Mouse (Mus musculus): ENCODE data around the gene Amer3. TPM values are rescaled to one million over a fixed set of nuclear protein-coding genes. Genes with fewer than 3 reads are reported as not detected.
"Not testable (repeated sequence)": the region's sequence is repeated elsewhere in the genome, so short reads cannot be mapped to it uniquely, and the experiment has no call there.

The Amer3 gene
- total RNA-seq, 2 experiments from 2014 or later, result 35.3 to 36.3 TPM

DNA sequence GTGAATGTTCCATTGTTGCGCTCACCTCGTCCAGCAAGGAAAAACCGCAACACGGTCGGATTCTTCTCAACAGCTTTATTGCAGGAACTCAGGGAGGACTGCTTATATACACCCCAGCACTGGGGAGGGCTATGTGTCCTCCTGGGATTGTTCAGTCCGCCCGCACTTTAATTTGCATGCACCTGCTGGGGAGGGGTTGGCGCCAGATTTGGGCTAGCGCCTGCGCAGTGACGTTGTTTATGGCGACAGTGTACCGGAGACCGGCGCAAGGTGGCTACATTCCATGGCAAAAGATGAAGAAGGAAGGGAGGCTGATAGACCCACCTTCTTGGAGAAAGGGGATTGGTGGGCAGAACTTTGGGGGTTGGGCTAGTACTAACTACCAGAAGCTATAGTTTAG lies 20.5 kb downstream of the Amer3 start:
- no peak for DNase-seq (ENCODE audit: low spot score in 2 of 2)

DNA sequence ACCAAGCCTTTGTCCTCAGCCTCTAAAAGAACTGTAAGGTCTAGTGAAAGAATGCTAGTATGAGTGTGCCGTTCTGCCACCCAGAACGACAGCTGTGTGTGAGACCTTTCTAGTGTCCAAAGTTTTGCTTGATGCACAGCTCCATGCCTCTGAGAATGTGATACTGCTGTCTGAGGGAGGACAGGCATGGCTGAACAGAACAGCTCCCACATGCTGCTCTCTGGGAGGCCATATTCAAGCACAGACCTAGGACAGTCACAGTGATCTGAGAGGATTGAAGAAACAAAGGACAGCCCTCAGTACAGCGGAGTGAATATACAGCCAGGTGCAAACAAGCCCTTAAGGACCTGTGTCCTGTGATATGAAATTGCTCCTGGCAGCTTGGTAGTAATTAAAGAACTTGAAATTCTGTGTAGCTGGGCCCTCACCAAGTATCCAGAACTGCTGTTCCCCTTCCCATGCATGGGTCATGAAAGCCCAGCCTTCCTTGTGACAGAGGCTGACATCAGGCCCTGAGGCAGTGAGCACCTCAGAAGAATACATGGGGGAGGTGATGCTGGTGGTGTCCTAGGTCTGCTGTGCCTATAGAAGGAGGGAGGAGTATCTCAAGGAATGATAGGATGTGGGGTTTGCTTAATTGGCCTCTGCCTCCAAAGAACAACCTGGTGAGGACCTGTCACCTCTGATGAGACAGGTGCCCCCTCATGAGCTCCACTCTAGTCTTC lies 22.0 kb downstream of the Amer3 start:
- DNase-seq (ENCODE audit: low spot score in 2 of 2), result no peak

DNA sequence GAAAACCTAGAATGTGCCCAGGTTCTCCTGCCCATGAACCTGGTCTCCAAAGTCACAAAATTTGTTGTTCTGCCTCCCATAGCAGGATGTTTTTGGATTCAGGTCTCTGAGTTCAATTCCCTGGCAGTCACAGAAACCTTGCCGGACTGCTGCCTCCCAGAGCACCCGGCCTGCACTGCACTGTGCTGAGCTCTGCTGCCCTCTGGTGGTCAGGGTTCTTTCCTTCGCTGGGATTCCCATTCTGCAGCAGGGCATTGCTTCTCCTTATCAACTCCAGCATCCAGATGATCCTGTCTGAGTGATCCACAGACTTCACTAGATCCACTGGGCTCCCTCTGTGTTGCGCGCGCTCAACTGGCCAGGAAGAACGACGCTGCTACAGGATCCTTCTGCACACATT lies 22.9 kb downstream of the Amer3 start:
- peak; percentile 53 to 66 for DNase-seq (ENCODE audit: low spot score in 2 of 2)

DNA sequence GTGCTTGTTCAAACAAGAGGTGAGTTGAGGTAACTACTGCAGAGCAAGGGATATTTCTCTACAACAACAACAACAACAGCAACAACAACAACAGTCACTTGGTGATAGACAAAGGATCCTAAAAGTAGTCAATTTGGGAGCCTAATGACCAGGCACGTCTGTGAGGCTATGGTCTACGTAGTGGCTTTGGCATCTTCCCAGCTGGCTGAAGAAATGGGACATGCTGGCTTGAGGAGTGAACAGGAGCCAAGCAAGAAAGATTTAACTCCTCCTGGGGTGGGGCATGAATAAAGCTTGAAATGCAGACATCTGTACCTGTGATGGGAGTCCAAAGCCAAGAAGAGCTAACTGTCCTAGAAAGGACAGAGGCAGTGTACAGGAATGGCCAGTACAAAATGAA lies 34.3 kb downstream of the Amer3 start:
- no peak for DNase-seq (ENCODE audit: low spot score in 2 of 2)

DNA sequence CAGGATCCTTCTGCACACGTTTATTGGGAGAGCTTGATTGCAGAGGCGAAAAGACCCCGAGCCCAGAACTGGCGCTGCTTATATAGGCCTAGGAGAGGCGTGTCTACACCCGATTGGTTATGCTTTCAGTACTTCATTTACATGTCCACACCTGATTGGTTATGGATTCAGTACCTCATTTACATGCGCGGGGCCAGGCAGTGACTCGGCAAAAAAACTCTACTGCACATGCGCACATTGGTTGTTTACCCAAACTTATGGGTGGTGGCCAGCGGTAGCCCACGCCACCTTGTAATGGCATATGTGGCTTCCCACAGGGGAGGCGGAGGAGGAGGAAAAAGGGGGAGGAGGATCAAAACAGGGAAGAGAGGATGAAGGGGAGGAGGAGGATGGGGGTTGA lies 40.7 kb downstream of the Amer3 start:
- DNase-seq (ENCODE audit: low spot score in 2 of 2), result not testable (repeated sequence)

DNA sequence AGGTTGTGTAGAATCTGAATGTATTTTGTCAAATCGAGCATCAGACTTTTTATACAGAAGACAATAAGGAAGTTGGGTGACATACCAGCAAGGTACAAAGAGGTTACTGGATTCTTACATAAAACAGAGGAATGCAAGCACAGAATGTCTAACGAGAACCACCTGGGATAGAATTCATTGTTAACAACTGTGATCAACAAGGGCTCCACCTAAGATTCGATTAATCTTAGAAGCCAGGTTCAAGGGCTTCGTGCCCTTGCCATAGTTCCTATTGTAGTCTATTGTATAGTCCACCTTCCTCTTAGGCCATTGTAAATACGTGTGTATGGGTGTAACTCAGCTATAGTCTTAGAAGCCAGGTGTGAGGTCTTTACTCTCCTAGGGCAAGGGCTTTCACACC lies 41.3 kb downstream of the Amer3 start:
- not testable (repeated sequence) for DNase-seq (ENCODE audit: low spot score in 2 of 2)

DNA sequence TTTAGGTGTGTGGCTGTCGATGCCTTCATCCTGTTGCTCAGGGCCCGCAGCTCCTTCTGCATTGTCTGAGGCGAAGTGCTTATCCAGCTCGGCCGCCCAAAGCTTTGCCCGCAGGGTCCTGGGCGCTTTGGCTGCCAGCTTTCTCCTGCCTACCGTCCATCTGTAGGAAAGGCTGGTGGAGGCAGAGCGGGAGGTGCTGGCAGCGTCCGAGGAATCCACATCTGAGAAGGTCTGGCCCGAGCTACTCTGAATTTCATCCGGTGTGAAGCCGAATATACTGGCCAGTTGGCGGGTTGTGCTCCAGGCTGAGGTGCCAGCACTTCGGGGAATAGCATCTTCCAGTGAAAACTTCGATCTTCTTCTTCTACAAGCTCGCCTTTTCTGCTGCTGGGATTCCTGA lies 56.3 kb downstream of the Amer3 start:
- no peak for DNase-seq (ENCODE audit: low spot score in 2 of 2)

Other genes starting within 250 kb of the Amer3 start
- 10 to 100 TPM; 19.7 to 19.9 TPM for gene Ccdc115, start 140.0 kb upstream of the Amer3 start, total RNA-seq (2021)
- 10 to 100 TPM; 25.0 to 28.5 TPM for gene Imp4, start 139.8 kb upstream of the Amer3 start, total RNA-seq (2021)
- gene Ptpn18, start 119.9 kb upstream of the Amer3 start, total RNA-seq (2021), result 1 to 10 TPM; 3.4 to 5.2 TPM
- not detected for gene Prss39, start 81.2 kb upstream of the Amer3 start, total RNA-seq (2021)
- gene Cfc1, start 44.0 kb upstream of the Amer3 start, total RNA-seq (2021), result not detected
- gene Prss40, start 18.7 kb upstream of the Amer3 start, total RNA-seq (2021), result not detected